Mouse (Mus musculus) forebrain, embryonic 11.5 days (tissue): ENCODE measurements around the gene Hc. TPM values are rescaled to one million over a fixed set of nuclear protein-coding genes. Genes with fewer than 3 reads are reported as not detected.
A peak's percentile ranks its signal among the peaks of the same experiment; 100 is the strongest.

Source experiments
- ATAC-seq: fragments of 200-750 bp; cut with Nextera tagmentation; replicated peaks from 2 replicates; pipeline ENCODE4 v1.8.0; 2017; ENCODE audit warnings: moderate TSS enrichment; ENCODE audit not compliant: low FRiP score
- DNase-seq: peaks from one replicate; pipeline ENCODE4 v3.0.0-alpha.2; 2017; ENCODE audit warnings: low spot score
- H3K27ac ChIP-seq: fragments of 300-500 bp; sonication (generic); 2 replicates; pipeline ENCODE4 v1.5.1; 2014; ENCODE audit warnings: low read depth, low read length
- H3K27me3 ChIP-seq: fragments of 300-500 bp; sonication (generic); 2 replicates; pipeline ENCODE4 v1.6.1; 2014; ENCODE audit warnings: mild to moderate bottlenecking, low read length, mixed read lengths; ENCODE audit not compliant: control insufficient read depth, insufficient read depth
- H3K36me3 ChIP-seq: fragments of 300-500 bp; sonication (generic); 2 replicates; pipeline ENCODE4 v1.6.1; 2014; ENCODE audit warnings: mild to moderate bottlenecking, low read length, moderate library complexity, mixed read lengths; ENCODE audit not compliant: control insufficient read depth, insufficient read depth
- H3K4me1 ChIP-seq: fragments of 300-500 bp; sonication (generic); replicated peaks from 2 replicates; pipeline ENCODE4 v1.6.1; 2014; ENCODE audit warnings: low read length, mixed read lengths; ENCODE audit not compliant: control insufficient read depth, insufficient read depth
- H3K4me2 ChIP-seq: fragments of 300-500 bp; sonication (generic); 2 replicates; pipeline ENCODE4 v1.6.1; 2014; ENCODE audit warnings: low read depth, mild to moderate bottlenecking, low read length, moderate library complexity, mixed read lengths; ENCODE audit not compliant: severe bottlenecking
- H3K4me3 ChIP-seq: fragments of 300-500 bp; sonication (generic); 2 replicates; pipeline ENCODE4 v1.5.1; 2014; ENCODE audit warnings: low read depth, low read length
- H3K9ac ChIP-seq: fragments of 300-500 bp; sonication (generic); 2 replicates; pipeline ENCODE4 v1.6.1; 2014; ENCODE audit warnings: low read length
- H3K9me3 ChIP-seq: fragments of 300-500 bp; sonication (generic); 2 replicates; pipeline ENCODE4 v1.6.1; 2016; ENCODE audit warnings: low read length, mixed read lengths; ENCODE audit not compliant: control insufficient read depth
- WGBS: fragments of 180-500 bp; shearing (Covaris S2); extraction: QIAGEN DNeasy Blood & Tissue Kit; methylation state at CpG from one replicate; pipeline ENCODE4 v1.1.7; 2014; 5-methylcytosine and 5-hydroxymethylcytosine counted together
- polyA plus RNA-seq: library from polyadenylated mRNA; unstranded; fragments of >200 nt; fragmentation: Nextera tagmentation; extraction: Ambion mirVana; gene quantifications from 2 replicates; pipeline ENCODE4 v1.2.1, GENCODE M21; 2014

The Hc gene
- polyA plus RNA-seq, 1 experiment from 2014 or later: 0.76 TPM

GRCm38 (mm10) chr2:34965806-34966205 lies 95.4 kb downstream of the Hc start:
- Histone ChIP-seq H3K9me3 (no peaks in the 10 kb centered on the region), H3K4me3 (no peak overlapping the region), H3K27me3 (0 out of 2 replicates have a peak, but pooled peaks cover 2% of the 10 kb centered on the region), H3K4me2 (no peak overlapping the region), H3K9ac (no peak overlapping the region), H3K4me1 (no peaks in the 10 kb centered on the region; the same call in 1 of the 2 replicates), H3K36me3 (no peaks in the 10 kb centered on the region), H3K27ac (no peak overlapping the region)
- no peak for ATAC-seq
- no peak for DNase-seq
- WGBS: 77% methylated on average over 8 of the region's 8 CpGs

DNA sequence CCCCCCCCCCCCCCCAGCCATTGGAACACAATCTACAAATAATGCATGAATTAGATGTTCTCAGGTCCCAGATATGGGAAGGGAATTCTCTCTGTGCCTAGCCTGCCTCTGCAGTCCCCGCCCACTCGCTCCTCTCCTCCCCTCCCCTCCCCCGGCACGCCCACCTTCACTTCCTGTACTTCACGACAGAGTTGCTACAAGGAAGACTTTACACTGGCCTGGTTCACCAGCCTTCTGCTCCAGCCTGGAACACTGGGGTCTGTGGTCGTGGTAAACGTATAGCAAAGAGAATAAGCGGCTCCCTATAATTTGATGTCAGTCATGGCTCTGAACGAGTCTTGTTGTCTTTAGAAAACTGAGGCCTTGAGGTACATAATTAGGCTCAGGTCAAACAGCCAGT lies 95.9 kb downstream of the Hc start:
- Histone ChIP-seq H3K4me1 (no peaks in the 10 kb centered on the region; the same call in 1 of the 2 replicates), H3K36me3 (no peaks in the 10 kb centered on the region), H3K27ac (no peak overlapping the region), H3K27me3 (0 out of 2 replicates have a peak, but pooled peaks cover 2% of the 10 kb centered on the region), H3K9ac (no peak overlapping the region), H3K4me3 (no peak overlapping the region), H3K9me3 (no peaks in the 10 kb centered on the region), H3K4me2 (no peak overlapping the region)
- WGBS: 44% methylated on average over 9 of the region's 9 CpGs
- DNase-seq (peak; percentile 75), ATAC-seq (no peak)

GRCm38 (mm10) chr2:34964651-34965050 lies 96.6 kb downstream of the Hc start:
- no peak overlapping the region for H3K27ac ChIP-seq
- H3K27me3 ChIP-seq: 0 out of 2 replicates have a peak, but pooled peaks cover 2% of the 10 kb centered on the region
- no peaks in the 10 kb centered on the region for H3K36me3 ChIP-seq
- 73% methylated on average over 9 of the region's 9 CpGs for WGBS
- H3K9ac ChIP-seq: no peak overlapping the region
- ATAC-seq (no peak), DNase-seq (no peak)
- no peak overlapping the region for H3K4me3 ChIP-seq
- no peaks in the 10 kb centered on the region for H3K9me3 ChIP-seq
- H3K4me2 ChIP-seq: no peak overlapping the region
- no peaks in the 10 kb centered on the region; the same call in 1 of the 2 replicates for H3K4me1 ChIP-seq

DNA sequence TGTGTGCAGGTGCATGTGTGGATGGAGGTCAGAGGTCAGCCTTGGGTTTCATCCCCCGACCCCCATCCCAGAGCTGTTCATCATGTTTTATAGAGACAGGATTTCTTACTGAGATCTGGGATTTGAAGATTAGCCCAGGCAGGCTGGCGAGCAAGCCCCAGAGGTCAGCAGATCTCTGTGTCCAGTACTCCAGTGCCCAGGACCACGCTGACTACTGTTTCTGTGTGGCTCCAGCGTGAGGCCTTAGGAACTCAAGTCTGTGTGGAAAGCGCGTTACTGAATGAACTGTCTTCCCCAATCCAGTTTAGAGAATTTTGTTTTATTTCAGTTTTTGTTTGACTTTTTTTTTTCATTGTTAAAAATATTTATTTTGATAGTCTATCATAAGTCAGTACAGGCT lies 97.0 kb downstream of the Hc start:
- WGBS: 88% methylated on average over 6 of the region's 6 CpGs
- no peaks in the 10 kb centered on the region; the same call in 1 of the 2 replicates for H3K4me1 ChIP-seq
- no peak overlapping the region for H3K27ac ChIP-seq
- DNase-seq (no peak), ATAC-seq (no peak)
- no peak overlapping the region for H3K4me3 ChIP-seq
- H3K9ac ChIP-seq: no peak overlapping the region
- H3K4me2 ChIP-seq: no peak overlapping the region
- 0 out of 2 replicates have a peak, but pooled peaks cover 2% of the 10 kb centered on the region for H3K27me3 ChIP-seq
- no peaks in the 10 kb centered on the region for H3K9me3 ChIP-seq
- no peaks in the 10 kb centered on the region for H3K36me3 ChIP-seq

DNA sequence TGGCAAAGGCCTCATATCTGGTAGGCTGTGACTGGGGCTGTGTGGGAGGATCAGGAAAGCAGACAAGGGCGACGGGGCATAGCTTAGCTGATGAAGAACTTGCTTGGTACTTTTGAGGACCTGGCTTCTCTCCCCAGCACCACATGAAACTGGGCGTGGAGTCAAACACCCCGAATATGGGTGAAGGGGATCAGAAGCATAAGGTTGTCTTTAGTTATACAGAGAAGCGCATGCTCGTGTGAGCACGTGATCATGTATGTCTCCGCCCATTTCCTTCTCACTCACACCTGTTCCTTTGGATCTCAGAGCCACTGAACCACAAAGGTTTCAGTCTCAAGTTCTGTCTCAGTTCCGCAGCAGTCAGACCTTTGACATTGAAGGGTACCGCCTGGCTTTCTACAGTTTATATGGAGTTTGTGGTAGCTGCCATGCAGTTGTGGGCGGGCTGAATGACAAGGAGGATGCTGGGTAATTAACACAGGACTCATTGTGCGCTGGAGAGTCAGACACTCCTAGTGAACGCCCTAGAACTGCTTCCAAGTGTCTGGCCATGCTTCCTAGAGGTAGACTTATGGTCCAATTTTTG lies 97.8 kb downstream of the Hc start:
- WGBS: 88% methylated on average over 13 of the region's 13 CpGs

DNA sequence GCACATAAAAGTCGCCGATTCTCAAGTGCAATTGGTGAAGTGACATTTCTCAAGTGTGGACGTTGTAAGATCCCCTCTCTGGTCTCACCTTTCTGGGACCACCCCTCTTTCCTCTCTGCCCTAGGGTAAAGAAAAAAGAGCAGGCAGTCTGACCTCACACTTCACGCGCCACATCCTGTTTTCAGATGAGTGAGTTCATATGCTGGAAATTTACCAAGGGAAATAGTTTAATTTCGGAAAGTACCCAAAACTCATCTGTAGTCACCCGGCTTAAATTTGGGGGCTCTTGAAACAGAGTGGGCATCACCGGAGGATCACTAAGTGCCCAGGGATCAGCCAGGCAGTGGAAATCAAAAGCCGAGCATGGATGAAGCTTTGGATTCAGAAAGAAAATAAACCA lies 98.3 kb downstream of the Hc start:
- 0 out of 2 replicates have a peak, but pooled peaks cover 2% of the 10 kb centered on the region for H3K27me3 ChIP-seq
- no peak for DNase-seq

More for the DNA sequence above, 97.8 kb downstream of the Hc start:
- Histone ChIP-seq H3K27me3 (0 out of 2 replicates have a peak, but pooled peaks cover 2% of the 10 kb centered on the region), H3K4me1 (no peaks in the 10 kb centered on the region; the same call in 1 of the 2 replicates), H3K9me3 (no peaks in the 10 kb centered on the region), H3K9ac (no peak overlapping the region), H3K4me3 (no peak overlapping the region), H3K4me2 (no peak overlapping the region), H3K27ac (no peak overlapping the region), H3K36me3 (no peaks in the 10 kb centered on the region)
- DNase-seq (no peak), ATAC-seq (no peak)

DNA sequence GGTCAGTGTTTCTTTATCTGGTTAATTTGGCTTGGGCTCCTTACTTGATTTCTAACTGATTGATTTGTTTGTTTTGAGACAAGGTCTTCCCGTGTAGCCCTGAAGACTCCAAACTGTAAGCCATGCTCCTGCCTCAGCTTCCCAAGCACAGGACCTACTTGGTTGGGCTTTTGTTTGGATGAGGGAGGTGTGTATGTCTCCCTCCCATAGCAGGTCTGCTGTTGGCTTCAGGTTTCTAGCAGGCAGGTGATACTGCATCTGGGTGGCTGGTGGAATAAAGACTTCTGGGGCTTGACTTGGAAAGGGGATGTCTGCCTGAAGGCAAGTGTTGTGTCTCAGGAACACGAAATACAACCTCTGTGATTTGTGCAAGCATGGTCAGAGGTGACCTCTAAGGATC lies 99.0 kb downstream of the Hc start:
- H3K4me2 ChIP-seq: no peak overlapping the region
- no peaks in the 10 kb centered on the region for H3K9me3 ChIP-seq
- H3K4me3 ChIP-seq: no peak overlapping the region
- H3K27ac ChIP-seq: no peak overlapping the region
- no peak for ATAC-seq
- no peak for DNase-seq
- 82% methylated on average over 2 of the region's 2 CpGs for WGBS
- no peaks in the 10 kb centered on the region; the same call in 1 of the 2 replicates for H3K4me1 ChIP-seq
- H3K27me3 ChIP-seq: 0 out of 2 replicates have a peak, but pooled peaks cover 2% of the 10 kb centered on the region
- no peak overlapping the region for H3K9ac ChIP-seq
- H3K36me3 ChIP-seq: no peaks in the 10 kb centered on the region

More for the DNA sequence above, 98.3 kb downstream of the Hc start:
- no peak for ATAC-seq
- Histone ChIP-seq H3K9me3 (no peaks in the 10 kb centered on the region), H3K9ac (no peak overlapping the region), H3K36me3 (no peaks in the 10 kb centered on the region), H3K27ac (no peak overlapping the region), H3K4me3 (no peak overlapping the region), H3K4me2 (no peak overlapping the region), H3K4me1 (no peaks in the 10 kb centered on the region; the same call in 1 of the 2 replicates)
- 90% methylated on average over 9 of the region's 9 CpGs for WGBS

- H3K9ac ChIP-seq: no peak within 1 kb of the TSS
- no peaks in the 10 kb centered on the region for H3K9me3 ChIP-seq
- ATAC-seq: no peak
- H3K4me2 ChIP-seq: peak within 1 kb of the TSS; percentile 32
- WGBS: 18% methylated on average over 20 of the region's 20 CpGs
- no peaks in the 10 kb centered on the region for H3K36me3 ChIP-seq
- H3K4me1 ChIP-seq: no peaks in the 10 kb centered on the region; the same call in 1 of the 2 replicates
- 0 out of 2 replicates have a peak, but pooled peaks cover 2% of the 10 kb centered on the region for H3K27me3 ChIP-seq
- no peak for DNase-seq
- H3K4me3 ChIP-seq: no peak within 1 kb of the TSS
- no peak within 1 kb of the TSS for H3K27ac ChIP-seq
These were observed 99.7 kb downstream of the Hc start, which contains the start of gene Traf1 for GRCm38 (mm10) chr2:34961481-34962036. Traf1 (minus strand) TSS chr2:34961772.
